Mouse (Mus musculus) bone marrow, adult 2 months (tissue): Measurements from ENCODE around the gene Itih4.

Source experiments
- CTCF ChIP-seq: fragments of 200-500 bp; IDR thresholded peaks from 2 replicates; pipeline ENCODE4 v1.5.1; 2011; ENCODE audit warnings: low read length, control low read depth; ENCODE audit not compliant: control insufficient read depth, insufficient read depth
- POLR2A ChIP-seq: fragments of 200-500 bp; IDR thresholded peaks from 2 replicates; pipeline ENCODE4 v1.6.1; 2011; ENCODE audit warnings: low read depth, mild to moderate bottlenecking, control low read depth, low read length, borderline replicate concordance; ENCODE audit not compliant: control insufficient read depth

GRCm38 (mm10) chr14:30869391-30869801 lies 16.9 kb upstream of the Itih4 start:
- TF ChIP-seq CTCF, result no peak
- no peak for TF ChIP-seq POLR2A
